Mouse (Mus musculus) lung, adult 2 months (tissue): ENCODE data around the gene Clps.

ENCODE experiments used
- CTCF ChIP-seq: fragments of 200-500 bp; IDR thresholded peaks from 2 replicates; pipeline ENCODE4 v1.5.1; 2011; ENCODE audit warnings: mild to moderate bottlenecking, low read length, control low read depth; ENCODE audit not compliant: insufficient read depth
- POLR2A ChIP-seq: fragments of 200-500 bp; IDR thresholded peaks from 2 replicates; pipeline ENCODE4 v1.6.1; 2011; ENCODE audit warnings: low read depth, mild to moderate bottlenecking, control low read depth, low read length, borderline replicate concordance; ENCODE audit errors: extremely low read depth

DNA sequence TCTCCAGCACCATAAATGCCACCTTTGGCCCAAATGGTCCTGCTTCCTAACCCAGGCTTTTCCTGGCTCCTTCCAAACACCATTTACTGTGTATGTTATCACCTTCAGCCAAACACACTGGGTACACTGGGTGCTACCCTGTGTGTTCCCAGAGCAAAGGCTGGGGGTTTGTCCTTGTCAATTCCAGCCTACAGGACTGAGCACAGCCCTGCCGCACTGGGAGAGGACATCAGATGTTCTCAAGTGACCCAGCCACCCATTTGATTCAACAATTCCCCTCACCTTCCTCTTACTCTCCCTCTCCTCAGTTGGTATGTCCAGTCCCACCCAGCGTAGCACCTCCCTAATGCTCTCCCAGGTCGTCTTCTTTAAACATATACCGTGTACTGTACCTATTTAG is 40.0 kb downstream of the Clps start:
- TF ChIP-seq CTCF (no peak), POLR2A (no peak)
